Mouse (Mus musculus) T-cell, adult 2 months (primary cell): ENCODE data around the gene Lpp.

Experiments
- DNase-seq: peaks from one replicate; pipeline ENCODE4 v3.0.0; 2022; ENCODE audit warnings: low spot score

Gene Lpp

DNA sequence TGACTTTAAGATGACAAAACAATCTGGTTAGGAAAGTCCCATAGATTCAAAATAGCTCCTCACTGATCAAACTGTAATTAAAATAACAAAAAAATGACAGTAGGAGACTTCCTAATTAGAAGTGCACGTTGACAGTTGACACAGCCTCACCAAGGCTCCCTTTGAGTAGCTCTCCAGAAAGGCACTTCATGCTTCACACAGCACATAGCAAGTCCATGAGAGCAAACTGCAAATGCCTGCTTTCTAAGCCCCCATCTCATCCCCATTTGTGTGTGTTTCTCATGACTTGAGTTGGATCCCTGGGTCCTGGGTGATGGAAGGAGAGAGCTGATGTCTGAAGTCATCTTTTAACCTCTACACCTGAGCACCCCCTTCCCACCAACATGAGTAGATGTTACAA lies 78.5 kb downstream of the Lpp start:
- no peak for DNase-seq

DNA sequence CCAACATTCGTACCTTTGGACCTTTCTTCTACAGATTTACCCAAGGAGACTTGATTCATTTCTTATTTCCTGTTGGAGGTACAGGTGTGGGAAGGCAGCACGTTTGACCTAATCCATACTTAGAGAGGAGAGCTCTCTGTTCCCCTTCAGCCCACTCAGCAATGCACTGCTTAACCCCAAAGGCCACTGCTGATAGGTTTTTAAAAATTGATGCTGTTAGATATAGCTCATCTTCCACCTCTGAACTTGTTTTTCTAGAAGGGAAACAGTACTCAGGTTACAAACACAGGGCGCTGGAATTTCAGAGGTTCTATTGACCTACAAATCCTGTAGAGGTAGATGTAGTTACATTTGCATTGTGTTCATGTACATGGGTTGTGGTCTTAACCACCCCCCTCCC lies 80.7 kb downstream of the Lpp start:
- DNase-seq = no peak

GRCm38 (mm10) chr16:24474781-24475180 lies 81.5 kb downstream of the Lpp start:
- peak; percentile 22 for DNase-seq

DNA sequence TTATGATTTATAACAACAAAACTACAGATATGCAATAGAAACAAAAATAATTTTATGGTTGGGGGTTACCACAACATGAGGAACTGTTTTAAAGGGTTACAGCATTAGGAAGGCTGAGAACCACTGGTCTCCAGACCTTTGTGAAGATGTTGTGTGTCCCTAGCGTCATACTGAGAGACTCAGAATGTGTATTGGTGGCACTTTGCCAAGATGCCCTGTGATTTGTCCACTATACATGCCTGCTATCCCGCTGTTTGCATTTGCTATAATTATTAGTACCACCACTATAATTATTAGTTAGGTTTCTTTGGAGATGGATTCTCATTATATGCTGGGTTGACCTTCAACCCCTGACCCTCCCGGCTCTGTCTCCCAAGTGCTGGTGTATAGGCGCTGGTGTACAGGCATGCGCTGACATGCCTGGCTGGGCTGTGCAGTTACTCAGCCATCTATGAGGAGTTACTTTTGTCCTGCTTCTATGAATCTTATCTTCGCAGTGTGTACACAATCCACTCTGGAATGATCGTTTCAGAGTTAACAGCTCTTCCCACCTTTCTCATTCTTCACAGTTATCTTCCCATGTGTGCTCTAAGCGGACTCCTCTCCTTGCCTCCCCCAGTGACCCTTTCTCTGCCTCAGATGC lies 82.1 kb downstream of the Lpp start:
- no peak for DNase-seq

DNA sequence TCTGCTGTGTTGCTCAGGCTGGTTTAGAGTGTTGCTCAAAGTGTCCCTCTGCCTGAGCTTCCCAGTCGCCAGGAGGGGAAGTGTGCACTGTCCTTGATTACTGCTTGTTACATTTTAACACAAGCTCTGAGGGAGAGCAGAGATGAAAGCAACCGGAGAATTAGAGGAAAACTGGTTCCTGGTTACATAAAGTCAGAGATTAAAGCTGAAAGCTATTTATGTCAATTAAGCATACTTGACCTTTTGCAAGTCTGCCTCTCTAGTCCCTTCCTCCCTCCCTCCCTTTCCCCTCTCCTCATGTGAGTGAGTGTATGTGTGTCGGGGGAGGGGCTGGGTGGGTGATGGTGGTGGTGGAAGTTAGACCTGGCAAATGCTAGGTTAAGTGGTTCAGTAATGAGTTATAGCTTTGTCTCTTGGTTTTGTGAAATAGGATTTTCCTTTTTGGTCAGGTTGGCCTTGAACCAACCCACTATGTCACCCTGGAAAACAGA lies 83.6 kb downstream of the Lpp start:
- DNase-seq = no peak

GRCm38 (mm10) chr16:24478006-24478405 lies 84.7 kb downstream of the Lpp start:
- no peak for DNase-seq

GRCm38 (mm10) chr16:24478851-24479250 lies 85.5 kb downstream of the Lpp start:
- DNase-seq = peak; percentile 16

- no peak for DNase-seq
Observed at GRCm38 (mm10) chr16:24482648-24483047, 89.3 kb downstream of the Lpp start.

DNA sequence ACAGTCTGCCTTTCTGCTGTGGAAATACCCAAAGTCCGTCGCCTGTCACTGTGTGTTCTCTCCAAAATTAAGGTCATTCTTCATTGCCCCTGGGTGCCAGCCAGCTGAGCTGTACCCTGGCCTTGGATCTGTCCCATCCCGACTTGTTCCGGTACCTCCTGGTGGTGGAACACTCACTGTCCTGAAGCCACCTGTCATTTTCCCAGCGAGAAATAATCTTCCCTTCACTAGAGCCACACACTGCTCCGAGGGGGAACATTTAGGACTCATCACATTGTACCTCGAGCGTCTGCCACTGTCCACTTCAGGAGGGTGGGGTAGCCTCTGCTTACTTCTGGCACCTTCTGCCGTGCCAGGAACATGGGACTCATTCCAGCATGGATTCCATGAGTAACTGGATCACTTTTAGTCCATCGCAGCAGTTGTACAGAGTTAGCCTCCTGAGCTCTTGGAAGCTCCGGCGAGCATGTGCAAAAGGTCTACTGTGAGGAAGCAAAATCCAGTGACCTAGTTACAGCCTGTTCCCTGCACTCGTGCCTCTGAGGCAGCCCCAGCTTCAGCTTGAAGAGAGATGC lies 90.3 kb downstream of the Lpp start:
- DNase-seq = no peak

DNA sequence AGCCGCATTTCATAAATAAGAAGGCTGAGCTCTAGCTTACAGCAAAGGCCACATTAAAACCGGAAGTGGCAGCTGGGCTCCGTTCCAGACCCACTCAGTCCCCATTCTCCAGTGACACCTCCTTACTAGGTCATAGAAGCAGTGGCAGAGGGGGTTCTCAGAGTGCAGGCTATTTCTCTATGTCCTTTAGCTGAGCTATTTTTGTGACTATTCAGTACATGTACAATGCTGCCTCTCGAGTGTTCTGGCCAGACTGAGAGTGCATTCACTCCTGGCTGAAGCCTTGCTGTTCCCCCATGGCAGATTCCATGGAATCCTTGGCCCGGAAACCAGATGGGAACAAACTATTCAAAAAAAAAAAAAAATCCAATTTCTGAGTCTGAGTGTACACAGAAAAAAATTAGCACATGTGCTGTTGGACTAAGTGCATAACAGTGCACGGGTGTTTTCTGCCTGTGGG lies 94.5 kb downstream of the Lpp start:
- DNase-seq = no peak

GRCm38 (mm10) chr16:24489516-24490285 lies 96.4 kb downstream of the Lpp start:
- DNase-seq = no peak

- DNase-seq = no peak
Observed at GRCm38 (mm10) chr16:24490751-24491485, 97.6 kb downstream of the Lpp start.

DNA sequence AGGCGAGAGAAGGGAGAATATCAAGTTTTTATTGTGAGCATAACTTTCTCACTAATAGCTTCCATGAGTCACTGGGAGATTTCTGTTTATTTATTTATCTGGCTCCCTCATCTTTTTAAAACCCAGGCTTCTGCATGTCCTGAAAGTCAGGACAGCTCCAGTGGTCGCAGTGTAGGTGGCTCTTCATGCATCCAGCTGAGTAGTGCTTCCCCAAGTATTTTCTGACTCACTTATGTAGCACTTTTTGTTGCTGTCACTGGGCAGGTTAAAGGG lies 98.1 kb downstream of the Lpp start:
- DNase-seq = no peak

GRCm38 (mm10) chr16:24492194-24492940 lies 99.1 kb downstream of the Lpp start:
- DNase-seq = no peak

- DNase-seq = no peak
Observed at GRCm38 (mm10) chr16:24494531-24494930, 101.2 kb downstream of the Lpp start.

DNA sequence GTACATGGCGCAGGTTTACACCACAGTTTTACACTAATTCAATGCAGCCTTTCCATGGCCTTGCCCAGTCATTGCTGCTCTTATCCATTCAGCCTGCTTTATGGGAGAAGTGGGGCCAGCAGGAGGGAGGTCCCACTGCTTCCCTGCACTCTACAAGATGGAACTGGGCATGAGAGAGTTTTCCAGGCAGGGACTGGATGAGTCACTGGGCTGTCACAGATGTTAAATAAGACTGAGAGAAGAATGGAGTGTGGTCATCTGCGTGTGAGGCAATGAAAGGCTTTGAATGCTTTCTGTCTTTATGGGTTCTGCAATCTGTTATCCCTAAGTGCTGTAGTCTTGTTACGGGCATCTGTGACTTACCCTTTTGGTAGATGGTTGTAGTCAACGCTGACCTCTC lies 102.2 kb downstream of the Lpp start:
- no peak for DNase-seq

- no peak for DNase-seq
Observed at GRCm38 (mm10) chr16:24496635-24497034, 103.3 kb downstream of the Lpp start.

GRCm38 (mm10) chr16:24497413-24497812 lies 104.1 kb downstream of the Lpp start:
- DNase-seq = no peak

DNA sequence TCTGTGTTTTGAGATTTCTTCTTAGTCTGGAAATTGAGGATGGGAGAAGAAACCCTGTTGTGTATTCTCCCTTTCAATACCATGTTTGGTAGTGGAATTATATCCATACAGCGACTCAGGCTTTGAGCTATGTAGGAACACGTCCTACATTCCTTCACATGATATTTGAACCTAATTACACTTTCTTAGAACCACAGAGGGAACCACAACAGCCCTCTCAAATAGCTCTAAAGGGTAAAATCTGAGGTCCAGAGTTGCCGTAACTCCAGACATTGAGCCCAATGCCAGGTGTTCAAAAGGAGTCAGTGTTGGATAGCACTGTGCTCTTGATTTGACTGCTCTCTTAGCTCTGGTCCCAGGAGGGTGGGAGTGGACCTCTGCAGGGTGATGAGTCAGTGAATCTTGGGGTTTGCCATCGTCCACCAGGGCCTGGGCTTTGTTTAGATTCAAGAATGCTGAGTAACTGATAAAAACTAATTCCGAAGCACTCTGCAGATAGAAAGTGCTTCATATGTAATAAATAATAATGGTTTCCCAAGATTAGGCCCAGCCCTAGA lies 104.9 kb downstream of the Lpp start:
- DNase-seq = no peak

GRCm38 (mm10) chr16:24501197-24501596 lies 107.9 kb downstream of the Lpp start:
- DNase-seq = no peak

GRCm38 (mm10) chr16:24501628-24502294 lies 108.5 kb downstream of the Lpp start:
- no peak for DNase-seq
